Mouse (Mus musculus): Measurements from ENCODE around the gene Olfr285. TPM values are rescaled to one million over a fixed set of nuclear protein-coding genes. Genes with fewer than 3 reads are reported as not detected.

Olfr285 gene
- not detected for total RNA-seq (2023)

GRCm38 (mm10) chr15:98317177-98317724 lies at the start of gene Olfr285:
Gene Olfr285, minus strand, starts transcription at chr15:98317353.

DNA sequence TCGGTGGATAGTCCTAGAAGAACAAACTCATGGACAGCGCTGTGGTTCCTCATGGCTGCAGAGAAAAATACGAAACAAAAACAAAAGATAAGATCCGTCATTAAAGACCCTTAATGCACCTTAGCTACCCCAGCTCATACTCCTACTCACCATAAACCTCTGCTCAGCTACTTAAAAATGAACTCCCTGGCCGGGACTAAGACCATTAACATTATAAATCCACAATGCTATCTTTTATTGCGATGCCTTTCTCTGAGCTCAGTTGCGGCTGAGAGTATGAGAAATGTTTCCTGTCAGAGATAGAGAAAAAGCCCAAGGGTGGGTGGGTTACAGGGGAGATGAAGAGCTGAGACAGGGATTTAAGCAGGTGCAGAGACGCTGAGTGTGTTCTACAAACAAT lies 23.7 kb upstream of the Olfr285 start, which contains the start of gene Olfr284:
Olfr284 (minus strand) TSS at position 101 of the 400 bp plus-strand sequence.

DNA sequence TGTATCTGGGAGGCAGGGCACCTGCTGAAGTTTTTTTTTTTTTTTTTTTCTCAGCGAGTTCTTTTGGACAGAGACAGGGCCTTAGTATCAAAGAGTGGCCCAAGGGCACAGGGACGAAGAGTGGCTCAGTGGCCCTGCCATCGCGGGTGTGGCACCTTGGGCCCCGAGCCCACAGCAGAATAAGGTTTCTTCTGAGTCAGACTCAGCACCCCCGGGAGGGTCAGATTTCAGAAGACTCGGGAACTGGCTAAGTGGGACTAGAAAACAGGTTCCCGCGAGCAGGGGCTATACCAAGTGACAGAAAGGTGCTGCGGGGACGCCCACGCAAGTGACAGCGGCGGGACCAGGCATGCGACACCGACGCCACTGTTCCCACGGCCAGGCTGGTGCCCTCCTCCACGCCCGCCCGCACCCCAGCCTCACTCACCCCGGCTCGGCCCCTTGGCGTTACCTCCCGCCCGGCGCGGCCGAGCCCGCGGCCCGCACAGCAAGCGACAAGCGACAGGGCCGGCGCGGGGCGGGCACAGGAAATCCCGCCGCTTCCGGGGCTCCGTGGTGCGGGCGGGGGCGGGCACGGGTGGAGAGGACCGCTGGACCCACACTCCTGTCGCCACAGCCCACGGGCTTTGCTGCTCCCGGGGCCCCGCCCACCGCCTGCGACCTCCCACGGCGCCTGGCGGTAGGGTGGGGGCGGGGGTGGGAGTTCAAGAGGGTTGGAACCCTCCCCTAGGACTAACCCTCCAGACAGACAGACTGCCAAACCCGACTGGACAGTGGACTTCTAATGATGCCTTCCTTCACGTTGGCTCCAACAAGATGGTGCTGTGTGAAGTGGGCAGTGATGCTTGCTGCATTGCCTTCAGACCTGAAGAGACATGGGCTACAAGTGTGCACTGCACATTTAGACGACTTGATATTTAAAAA lies 21.3 kb downstream of the Olfr285 start, which contains the start of gene Zfp641:
Zfp641 (minus strand) TSS at position 534 of the 924 bp plus-strand sequence.

Other genes starting within 250 kb of the Olfr285 start
- gene Pfkm, start 224.8 kb downstream of the Olfr285 start, total RNA-seq (2023): 10 to 100 TPM in 1 of 2 experiments, 1 to 10 TPM in 1; 5.3 to 14.1 TPM
- gene Senp1, start 223.6 kb downstream of the Olfr285 start, total RNA-seq (2023): 10 to 100 TPM; 34.0 to 34.8 TPM
- gene Asb8, start 151.7 kb downstream of the Olfr285 start, total RNA-seq (2023): 10 to 100 TPM; 19.5 to 20.7 TPM
- gene Ccdc184, start 150.2 kb downstream of the Olfr285 start, total RNA-seq (2023): not detected
- gene Olfr288, start 121.8 kb downstream of the Olfr285 start, total RNA-seq (2023): not detected
- gene Gm44579, start 96.4 kb downstream of the Olfr285 start, total RNA-seq (2023): not detected
- gene Olfr287, start 96.3 kb downstream of the Olfr285 start, total RNA-seq (2023): not detected
- not detected for gene Olfr286, start 82.9 kb downstream of the Olfr285 start, total RNA-seq (2023)
- gene H1fnt, start 60.1 kb downstream of the Olfr285 start, total RNA-seq (2023): not detected
- gene Zfp641, start 21.2 kb downstream of the Olfr285 start, total RNA-seq (2023): not detected
- not detected for gene Olfr284, start 23.6 kb upstream of the Olfr285 start, total RNA-seq (2023)
- gene Olfr283, start 63.6 kb upstream of the Olfr285 start, total RNA-seq (2023): not detected
- gene Olfr282, start 113.9 kb upstream of the Olfr285 start, total RNA-seq (2023): not detected
- not detected for gene Olfr281, start 135.2 kb upstream of the Olfr285 start, total RNA-seq (2023)
- not detected for gene OR5BS1P, start 152.5 kb upstream of the Olfr285 start, total RNA-seq (2023)
- gene Lalba, start 165.4 kb upstream of the Olfr285 start, total RNA-seq (2023): not detected
- not detected for gene Olfr279, start 175.0 kb upstream of the Olfr285 start, total RNA-seq (2023)
- 10 to 100 TPM; 23.4 to 27.4 TPM for gene Kansl2, start 216.9 kb upstream of the Olfr285 start, total RNA-seq (2023)

Measured in neutrophil, adult 59 days (primary cell).